Mouse (Mus musculus) heart, adult 2 months (tissue): ENCODE measurements around the gene Gde1. TPM values are rescaled to one million over a fixed set of nuclear protein-coding genes. Genes with fewer than 3 reads are reported as not detected.

Experiments used
- DNase-seq, 2 experiments: peaks; one replicate each; pipeline ENCODE4 v3.0.0; 2021
- H3K27ac ChIP-seq: fragments of 200-600 bp; 2 replicates; pipeline ENCODE4 v1.8.1; 2022
- H3K27me3 ChIP-seq: fragments of 200-500 bp; 2 replicates; pipeline ENCODE4 v1.6.1; 2012; ENCODE audit warnings: mild to moderate bottlenecking, low read length, inconsistent platforms, mixed read lengths; ENCODE audit not compliant: control insufficient read depth, insufficient read depth
- H3K36me3 ChIP-seq: fragments of 200-500 bp; 2 replicates; pipeline ENCODE4 v1.6.1; 2012; ENCODE audit warnings: low read length, inconsistent platforms; ENCODE audit not compliant: control insufficient read depth, insufficient read depth
- H3K4me1 ChIP-seq: fragments of 200-500 bp; 2 replicates; pipeline ENCODE4 v1.6.1; 2011; ENCODE audit warnings: low read length; ENCODE audit not compliant: control insufficient read depth, insufficient read depth
- H3K4me3 ChIP-seq: fragments of 200-600 bp; 2 replicates; pipeline ENCODE4 v1.8.1; 2022
- H3K79me2 ChIP-seq: fragments of 200-500 bp; replicated peaks from 2 replicates; pipeline ENCODE4 v1.6.1; 2012; ENCODE audit warnings: mild to moderate bottlenecking, inconsistent platforms, low read length, moderate library complexity, mixed read lengths; ENCODE audit not compliant: control insufficient read depth, insufficient read depth
- H3K9ac ChIP-seq: fragments of 200-500 bp; 2 replicates; pipeline ENCODE4 v1.6.1; 2012; ENCODE audit warnings: low read depth, mild to moderate bottlenecking, control low read depth, inconsistent platforms, low read length, mixed read lengths
- CTCF ChIP-seq: fragments of 200-600 bp; IDR thresholded peaks from 2 replicates; pipeline ENCODE4 v1.8.1; 2022; ENCODE audit warnings: antibody characterized with exemption, mild to moderate bottlenecking, moderate library complexity
- EP300 ChIP-seq: fragments of 200-500 bp; IDR thresholded peaks from 2 replicates; pipeline ENCODE4 v1.6.1; 2011; ENCODE audit warnings: low read depth, low read length, control low read depth; ENCODE audit not compliant: insufficient read depth
- POLR2A ChIP-seq: fragments of 200-500 bp; IDR thresholded peaks from 2 replicates; pipeline ENCODE4 v1.6.1; 2011; ENCODE audit warnings: mild to moderate bottlenecking, low read depth, low read length, control low read depth; ENCODE audit not compliant: insufficient read depth
- WGBS: fragments of 180-500 bp; shearing (Covaris S2); methylation state at CpG from one replicate; pipeline ENCODE4 v1.1.7; 2018; 5-methylcytosine and 5-hydroxymethylcytosine counted together
- intact Hi-C: fragments of 180-260 bp; cut with DNase I; formaldehyde crosslinking; loops from one replicate; pipeline ENCODE4 v1.15.1; 2025
- polyA plus RNA-seq: library from polyadenylated mRNA; depleted of rRNA; stranded (reverse); fragments of >200 nt; gene quantifications from 2 replicates; pipeline ENCODE4 v1.2.3, GENCODE M21; 2012
- total RNA-seq, 2 experiments: library from RNA; stranded (reverse); gene quantifications; 2 replicates each; pipeline ENCODE4 v1.2.3; 2021

The Gde1 gene
- total and polyA plus RNA-seq, 3 experiments: 30.2 to 54.9 (median 34.5) TPM

DNA sequence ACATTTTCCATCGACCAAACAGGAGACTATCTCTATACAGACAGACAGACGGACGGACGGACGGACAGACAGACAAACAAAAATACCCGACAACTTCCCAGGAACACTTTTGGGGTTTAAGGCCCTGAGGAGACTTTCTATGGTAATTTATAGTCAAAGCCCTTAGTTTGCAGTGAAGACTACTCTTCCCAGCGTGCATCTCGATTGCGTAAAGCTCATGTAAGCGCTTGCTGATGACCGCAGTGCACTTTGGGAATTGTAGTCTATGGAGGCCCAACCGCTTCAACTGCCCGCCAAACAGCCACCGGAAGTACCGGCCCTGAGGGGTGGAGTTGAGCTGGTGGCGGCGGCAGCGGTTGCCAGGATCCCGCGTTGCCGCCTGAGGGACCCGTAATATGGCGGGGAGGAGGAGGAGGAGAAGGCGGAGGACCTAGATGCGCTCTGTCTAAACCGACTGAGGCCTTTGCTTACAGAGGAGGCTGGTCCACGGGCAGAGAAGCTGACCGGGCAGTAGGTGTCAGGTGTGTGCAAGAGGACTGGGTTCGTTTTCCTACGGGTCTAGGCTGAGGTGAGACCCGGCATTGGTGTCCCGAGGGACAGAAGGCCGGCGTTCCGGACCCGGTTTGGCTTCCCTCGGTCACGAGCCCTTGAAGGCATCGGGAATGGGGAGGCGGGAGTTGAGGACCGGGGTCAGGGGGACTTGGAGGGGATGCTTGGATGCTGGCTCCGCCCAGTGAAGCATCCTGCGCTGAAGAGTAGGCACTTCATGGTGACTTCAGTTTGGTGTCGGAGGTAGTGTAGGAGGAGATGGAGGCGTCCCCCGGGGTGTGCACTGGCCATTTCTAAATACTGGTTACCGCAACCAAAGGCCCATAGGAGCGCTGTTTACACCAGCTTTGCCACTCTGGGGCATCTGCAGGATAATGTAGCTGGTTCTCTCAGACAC, 6.9 kb upstream of the Gde1 start, which contains the start of gene Ccp110:
Ccp110 (plus strand) TSS at position 325 of the 946 bp plus-strand sequence.
- Histone ChIP-seq H3K27ac (peak within 1 kb of the TSS; percentile 38), H3K4me3 (peak within 1 kb of the TSS; percentile 91), H3K27me3 (no peaks in the 10 kb centered on the region), H3K36me3 (no peaks in the 10 kb centered on the region), H3K9ac (peak within 1 kb of the TSS; percentile 64), H3K79me2 (no peaks in the 10 kb centered on the region), H3K4me1 (no peaks in the 10 kb centered on the region)
- TF ChIP-seq POLR2A (peak; percentile 42; the same call in 1 of the 2 replicates), CTCF (no peak), EP300 (peak; percentile 73; the same call in 1 of the 2 replicates)
- 1% methylated on average over 48 of the region's 48 CpGs for WGBS
- DNase-seq: peak; percentile 91 to 96
- intact Hi-C loops: loop anchor here (2.0 to 10.0 kb wide), 2 partner anchors 28 to 598 kb away; partner anchors contain the start of genes Rps15a and Vps35l

DNA sequence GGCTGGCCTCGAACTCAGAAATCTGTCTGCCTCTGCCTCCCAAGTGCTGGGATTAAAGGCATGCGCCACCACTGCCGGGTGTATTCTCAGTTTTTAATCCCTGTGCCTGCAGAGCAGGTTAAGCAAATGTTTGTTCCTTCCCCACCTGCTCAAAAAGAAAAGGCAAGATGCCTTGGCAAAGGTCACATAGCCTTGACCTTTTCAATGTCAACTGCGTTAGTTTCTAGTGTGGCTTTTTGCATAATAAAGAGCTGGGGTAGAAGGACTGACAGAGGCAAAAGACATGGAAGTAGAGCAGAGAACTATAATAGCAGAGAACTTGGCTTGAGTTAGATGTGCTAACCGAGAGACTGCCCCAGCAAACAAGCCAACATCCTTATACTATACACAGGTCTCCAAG, 5.2 kb upstream of the Gde1 start:
- intact Hi-C loops: loop anchor here (10.0 kb wide), 1 partner anchor 596 kb away; the partner anchor contains the start of gene Rps15a
- no peak overlapping the region for H3K9ac ChIP-seq
- no peak for DNase-seq
- H3K27me3 ChIP-seq: no peaks in the 10 kb centered on the region
- H3K4me3 ChIP-seq: no peak overlapping the region
- no peaks in the 10 kb centered on the region for H3K36me3 ChIP-seq
- no peak overlapping the region for H3K27ac ChIP-seq
- H3K79me2 ChIP-seq: no peaks in the 10 kb centered on the region
- WGBS: 69% methylated on average over 5 of the region's 5 CpGs
- H3K4me1 ChIP-seq: no peaks in the 10 kb centered on the region
- no peak for TF ChIP-seq EP300
- no peak for TF ChIP-seq POLR2A

DNA sequence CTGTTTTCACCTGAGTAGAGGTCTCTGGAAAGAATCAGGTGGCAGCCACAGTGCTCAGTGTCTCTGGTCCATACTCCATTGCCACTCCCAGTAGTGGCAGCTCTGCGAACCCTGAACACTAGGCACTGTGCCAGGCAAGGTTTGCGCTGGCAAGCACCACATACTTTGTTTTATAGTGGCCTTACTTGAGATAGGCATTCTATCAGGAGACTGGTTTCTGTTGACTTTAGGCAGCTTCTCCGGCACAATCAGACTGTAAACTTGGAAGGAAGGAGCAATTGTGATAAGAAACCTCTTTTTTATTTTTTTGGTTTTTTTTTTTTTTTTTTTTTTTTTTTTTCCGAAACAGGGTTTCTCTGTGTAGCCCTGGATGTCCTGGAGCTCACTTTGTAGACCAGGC, 2.4 kb upstream of the Gde1 start:
- TF ChIP-seq POLR2A: no peak
- TF ChIP-seq EP300: no peak
- TF ChIP-seq CTCF: no peak
- Histone ChIP-seq H3K36me3 (peaks cover 5% of the 10 kb centered on the region; the same call in 1 of the 2 replicates), H3K27me3 (no peaks in the 10 kb centered on the region), H3K79me2 (no peaks in the 10 kb centered on the region; the same call in 1 of the 2 replicates), H3K4me1 (no peaks in the 10 kb centered on the region; the same call in 1 of the 2 replicates), H3K27ac (no peak overlapping the region), H3K4me3 (no peak overlapping the region), H3K9ac (no peak overlapping the region)
- DNase-seq: no peak
- intact Hi-C loops: no loop called here
- 31% methylated on average over 4 of the region's 4 CpGs for WGBS

- Histone ChIP-seq H3K79me2 (no peaks in the 10 kb centered on the region; the same call in 1 of the 2 replicates), H3K4me3 (no peak overlapping the region), H3K27me3 (no peaks in the 10 kb centered on the region), H3K4me1 (no peaks in the 10 kb centered on the region; the same call in 1 of the 2 replicates), H3K27ac (no peak overlapping the region), H3K36me3 (peaks cover 5% of the 10 kb centered on the region; the same call in 1 of the 2 replicates), H3K9ac (no peak overlapping the region)
- DNase-seq: no peak
- TF ChIP-seq EP300 (no peak), POLR2A (no peak), CTCF (no peak)
- WGBS: 70% methylated on average over 2 of the region's 2 CpGs
- intact Hi-C loops: no loop called here
These were observed 1.6 kb upstream of the Gde1 start for GRCm38 (mm10) chr7:118707216-118707615.

- no peaks in the 10 kb centered on the region for H3K27me3 ChIP-seq
- H3K27ac ChIP-seq: no peak overlapping the region
- peaks cover 5% of the 10 kb centered on the region; the same call in 1 of the 2 replicates for H3K36me3 ChIP-seq
- peaks cover 2% of the 10 kb centered on the region; the same call in 1 of the 2 replicates for H3K79me2 ChIP-seq
- intact Hi-C loops: no loop called here
- 95% methylated on average over 5 of the region's 5 CpGs for WGBS
- H3K9ac ChIP-seq: no peak overlapping the region
- no peak for DNase-seq
- TF ChIP-seq POLR2A (no peak), EP300 (no peak), CTCF (no peak)
- no peak overlapping the region for H3K4me3 ChIP-seq
- H3K4me1 ChIP-seq: no peaks in the 10 kb centered on the region; the same call in 1 of the 2 replicates
These were observed 910 bp upstream of the Gde1 start for GRCm38 (mm10) chr7:118706488-118706887.

DNA sequence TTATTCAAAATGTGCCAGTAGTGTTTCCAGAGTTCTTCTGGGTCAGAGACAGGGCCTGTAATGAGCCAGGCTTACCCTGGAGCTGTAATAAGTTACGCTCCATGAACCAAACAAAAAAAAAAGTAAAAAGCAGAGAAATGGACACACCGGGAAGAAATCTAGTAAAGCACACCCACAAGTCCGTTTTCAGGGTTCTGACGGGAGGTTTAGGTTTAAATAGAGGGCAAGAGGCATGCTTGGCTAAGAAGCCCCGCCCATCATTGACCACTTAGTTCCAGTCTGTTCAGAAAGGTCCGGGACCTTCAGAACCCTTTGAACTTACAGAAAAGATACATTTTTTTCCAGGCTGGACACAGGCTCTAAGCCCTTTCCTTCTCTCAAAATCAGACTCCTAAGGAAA, 473 bp upstream of the Gde1 start:
- Histone ChIP-seq H3K27me3 (no peaks in the 10 kb centered on the region), H3K79me2 (peaks cover 2% of the 10 kb centered on the region; the same call in 1 of the 2 replicates), H3K4me1 (no peaks in the 10 kb centered on the region; the same call in 1 of the 2 replicates), H3K4me3 (peak overlapping the region; percentile 93), H3K27ac (peak overlapping the region; percentile 81), H3K9ac (no peak overlapping the region), H3K36me3 (peaks cover 5% of the 10 kb centered on the region; the same call in 1 of the 2 replicates)
- DNase-seq: no peak
- TF ChIP-seq CTCF: no peak
- TF ChIP-seq EP300: no peak
- no peak for TF ChIP-seq POLR2A
- intact Hi-C loops: no loop called here
- 56% methylated on average over 6 of the region's 6 CpGs for WGBS
